Mouse (Mus musculus): ENCODE data around the gene Ddah1. TPM values are rescaled to one million over a fixed set of nuclear protein-coding genes. Genes with fewer than 3 reads are reported as not detected.

The Ddah1 gene
- polyA plus RNA-seq, 1 experiment from 2014 or later = 42.1 TPM

DNA sequence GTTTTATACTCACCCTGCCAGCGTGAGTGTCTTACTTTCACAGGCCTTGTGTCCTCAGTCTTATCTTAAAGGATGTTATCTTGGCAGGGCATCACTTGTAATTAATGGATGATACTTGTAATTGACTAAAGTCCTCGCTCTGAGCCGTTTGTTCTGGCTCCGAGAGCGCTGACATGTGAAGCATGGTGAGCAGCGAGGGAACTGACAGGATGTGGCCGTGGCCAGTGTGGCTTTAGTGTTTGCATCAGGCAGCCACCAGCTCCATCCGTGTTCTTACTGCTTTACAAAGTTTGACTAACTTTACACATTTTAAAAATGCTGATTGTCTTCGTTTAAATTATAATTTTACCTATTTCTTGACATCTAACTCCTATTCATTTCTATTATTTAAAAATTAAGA, 175.4 kb downstream of the Ddah1 start:
- Histone ChIP-seq H3K27me3 (no peaks in the 10 kb centered on the region), H3K9ac (no peak overlapping the region), H3K9me3 (replicated peaks) (no peaks in the 10 kb centered on the region), H3K27ac (replicated peaks) (no peak overlapping the region), H3K4me2 (replicated peaks) (no peak overlapping the region), H3K4me3 (replicated peaks) (no peak overlapping the region), H3K4me1 (peaks cover 7% of the 10 kb centered on the region), H3K36me3 (peaks cover 32% of the 10 kb centered on the region)
- ATAC-seq (ENCODE audit: insufficient number of reproducible peaks, low FRiP score, low TSS enrichment, low read depth) = no peak
- WGBS = 90% methylated on average over 9 of the region's 9 CpGs

DNA sequence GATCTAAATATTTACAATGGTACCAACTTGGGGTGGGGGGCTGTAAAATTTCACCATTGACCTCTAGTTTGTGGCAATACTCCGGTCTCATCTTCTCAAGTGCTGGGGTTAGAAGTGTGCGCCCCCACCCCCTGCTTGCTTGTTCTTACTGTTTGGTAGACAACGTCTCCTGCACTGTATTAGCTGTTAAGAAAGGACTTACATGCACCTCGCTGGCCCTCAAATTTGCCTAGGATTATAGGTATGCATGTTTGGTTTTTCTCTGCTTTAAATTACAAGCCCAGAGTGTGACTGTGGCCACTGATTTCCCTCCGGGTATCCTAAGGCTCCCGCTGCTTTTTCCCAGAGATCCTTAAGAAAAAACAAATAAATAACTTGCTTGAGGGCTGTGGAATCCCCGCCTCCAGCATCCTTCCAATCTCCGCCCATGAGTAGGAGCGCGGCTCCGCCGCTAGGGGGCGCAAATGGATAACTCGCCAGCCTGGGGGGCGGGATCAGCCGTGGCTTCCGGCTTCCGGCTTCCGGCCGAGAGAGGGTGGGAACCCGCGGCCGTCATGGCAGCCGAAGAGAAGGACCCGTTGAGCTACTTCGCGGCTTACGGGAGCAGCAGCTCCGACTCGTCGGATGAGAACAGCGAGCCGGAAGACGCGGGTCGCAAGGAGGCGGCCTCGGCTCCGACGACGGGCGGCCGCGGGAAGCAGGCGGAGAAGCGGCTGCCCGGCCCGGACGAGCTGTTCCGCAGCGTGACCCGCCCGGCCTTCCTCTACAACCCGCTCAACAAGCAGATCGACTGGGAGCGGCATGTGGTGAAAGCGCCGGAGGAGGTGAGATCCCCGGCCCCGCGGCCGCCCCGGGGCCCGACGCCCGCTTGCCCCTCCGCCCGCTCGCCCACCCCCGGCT, 179.3 kb downstream of the Ddah1 start, which contains the start of gene 2410004B18Rik:
Gene 2410004B18Rik, plus strand, starts transcription at position 510 of the 900 bp plus-strand sequence.
- peaks cover 27% of the 10 kb centered on the region for H3K4me1 ChIP-seq
- H3K4me2 ChIP-seq (replicated peaks) = peak within 1 kb of the TSS; percentile 74
- WGBS = 1% methylated on average over 70 of the region's 70 CpGs
- peak within 1 kb of the TSS; percentile 68 for H3K27ac ChIP-seq (replicated peaks)
- peak; percentile 93 for ATAC-seq (ENCODE audit: insufficient number of reproducible peaks, low FRiP score, low TSS enrichment, low read depth)
- no peaks in the 10 kb centered on the region for H3K27me3 ChIP-seq
- peak within 1 kb of the TSS; percentile 72 for H3K4me3 ChIP-seq (replicated peaks)
- H3K36me3 ChIP-seq = peaks cover 25% of the 10 kb centered on the region
- peak within 1 kb of the TSS; percentile 73 for H3K9ac ChIP-seq
- no peaks in the 10 kb centered on the region for H3K9me3 ChIP-seq (replicated peaks)

DNA sequence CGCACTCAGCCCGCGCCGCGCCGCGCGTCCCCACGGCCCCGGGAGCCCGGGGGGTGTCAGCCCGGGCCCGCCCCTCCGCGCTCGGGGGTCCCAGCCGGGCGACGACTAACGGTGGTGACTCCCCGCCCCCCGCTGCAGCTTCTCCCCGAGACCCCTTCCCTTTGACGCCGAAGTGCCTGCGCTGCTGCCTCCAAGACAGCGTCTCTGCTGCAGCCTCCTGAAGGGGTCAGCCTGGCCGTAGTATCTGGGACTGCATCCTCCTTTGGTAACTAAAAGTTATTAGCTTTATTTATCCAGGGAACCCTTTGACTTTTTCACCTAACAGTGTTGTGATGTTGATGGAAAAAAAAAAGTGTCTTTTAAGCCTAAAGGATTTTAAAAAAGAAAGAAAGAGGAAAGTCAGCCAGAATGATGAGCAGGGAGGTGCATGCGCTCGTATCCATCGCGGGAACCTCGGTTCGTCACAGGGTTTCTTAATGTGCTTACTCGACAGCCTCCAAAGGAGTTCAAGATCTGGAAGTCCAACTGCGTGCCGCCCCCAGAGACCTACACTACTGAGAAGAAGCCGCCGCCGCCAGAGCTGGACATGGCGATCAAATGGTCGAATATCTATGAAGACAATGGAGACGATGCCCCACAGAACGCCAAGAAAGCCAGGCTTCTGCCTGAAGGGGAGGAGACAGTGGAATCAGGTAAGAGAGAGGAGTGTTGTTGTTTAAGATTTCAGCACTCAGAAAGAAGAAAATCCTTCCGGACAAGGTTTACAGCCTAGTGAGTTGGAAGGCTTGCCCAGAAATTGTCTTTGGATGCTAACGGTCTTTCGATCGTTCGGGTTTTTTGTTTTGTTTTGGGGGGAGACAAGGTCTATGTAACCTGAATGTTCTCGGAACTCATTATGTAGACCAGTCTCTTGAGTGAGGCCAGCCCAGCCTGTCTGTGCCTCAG, 180.2 kb downstream of the Ddah1 start:
- peak overlapping the region; percentile 72 for H3K4me3 ChIP-seq (replicated peaks)
- no peak for ATAC-seq (ENCODE audit: insufficient number of reproducible peaks, low FRiP score, low TSS enrichment, low read depth)
- H3K27me3 ChIP-seq = no peaks in the 10 kb centered on the region
- H3K36me3 ChIP-seq = peaks cover 22% of the 10 kb centered on the region
- 0 out of 2 replicates have a peak overlapping the region, but pooled peaks have one; percentile 68 for H3K27ac ChIP-seq (replicated peaks)
- H3K4me2 ChIP-seq (replicated peaks) = peak overlapping the region; percentile 74
- no peaks in the 10 kb centered on the region for H3K9me3 ChIP-seq (replicated peaks)
- H3K9ac ChIP-seq = peak overlapping the region; percentile 73
- WGBS = 17% methylated on average over 50 of the region's 50 CpGs
- H3K4me1 ChIP-seq = peaks cover 28% of the 10 kb centered on the region

DNA sequence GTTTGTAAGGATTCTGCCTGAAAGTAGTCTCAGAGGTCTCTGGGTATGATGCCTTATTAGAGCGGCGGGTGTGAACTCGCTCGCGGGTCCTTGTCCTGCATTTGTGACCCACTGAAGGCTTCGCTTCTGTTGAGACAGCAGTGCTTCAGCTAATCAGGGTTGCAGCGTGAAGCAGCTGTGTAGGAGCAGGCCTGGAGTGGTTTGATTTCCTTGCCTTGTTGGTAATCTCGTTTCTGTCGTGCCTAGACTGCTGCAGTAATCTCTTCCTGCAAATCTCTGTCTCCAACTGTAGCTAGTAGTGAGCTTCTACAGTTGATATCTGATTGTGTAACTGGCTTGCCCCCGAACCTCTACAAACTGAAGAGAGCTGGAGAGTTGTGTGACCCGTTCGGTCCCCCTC, 180.9 kb downstream of the Ddah1 start:
- Histone ChIP-seq H3K36me3 (peaks cover 27% of the 10 kb centered on the region), H3K9ac (no peak overlapping the region), H3K9me3 (replicated peaks) (no peaks in the 10 kb centered on the region), H3K4me3 (replicated peaks) (peak overlapping the region; percentile 72), H3K4me2 (replicated peaks) (peak overlapping the region; percentile 74), H3K27me3 (no peaks in the 10 kb centered on the region), H3K4me1 (peaks cover 28% of the 10 kb centered on the region), H3K27ac (replicated peaks) (no peak overlapping the region)
- no peak for ATAC-seq (ENCODE audit: insufficient number of reproducible peaks, low FRiP score, low TSS enrichment, low read depth)
- WGBS = 79% methylated on average over 12 of the region's 12 CpGs

DNA sequence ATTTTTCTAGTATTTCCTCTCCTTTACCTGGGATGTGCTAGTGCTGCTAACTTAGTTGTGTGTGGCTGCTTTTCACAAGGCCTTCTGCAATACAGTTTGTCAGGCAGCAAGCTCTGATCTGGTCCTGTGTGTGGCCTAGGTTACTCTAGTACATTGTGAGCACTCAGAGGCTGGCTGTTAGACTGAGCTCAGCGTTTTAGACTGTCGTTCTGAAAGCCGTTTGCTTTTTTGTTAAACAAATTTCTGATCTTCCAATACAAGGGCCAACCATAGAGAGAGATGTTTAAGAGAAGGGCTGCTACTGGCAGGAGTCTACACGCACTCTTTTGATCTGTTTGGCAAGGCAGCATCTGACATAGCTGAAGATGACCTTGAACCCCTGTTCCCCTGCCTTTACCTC, 181.5 kb downstream of the Ddah1 start:
- Histone ChIP-seq H3K36me3 (peaks cover 32% of the 10 kb centered on the region), H3K27ac (replicated peaks) (no peak overlapping the region), H3K4me2 (replicated peaks) (no peak overlapping the region), H3K9me3 (replicated peaks) (no peaks in the 10 kb centered on the region), H3K4me3 (replicated peaks) (no peak overlapping the region), H3K4me1 (peaks cover 28% of the 10 kb centered on the region), H3K9ac (no peak overlapping the region), H3K27me3 (no peaks in the 10 kb centered on the region)
- no peak for ATAC-seq (ENCODE audit: insufficient number of reproducible peaks, low FRiP score, low TSS enrichment, low read depth)
- WGBS = 86% methylated on average over 4 of the region's 4 CpGs

DNA sequence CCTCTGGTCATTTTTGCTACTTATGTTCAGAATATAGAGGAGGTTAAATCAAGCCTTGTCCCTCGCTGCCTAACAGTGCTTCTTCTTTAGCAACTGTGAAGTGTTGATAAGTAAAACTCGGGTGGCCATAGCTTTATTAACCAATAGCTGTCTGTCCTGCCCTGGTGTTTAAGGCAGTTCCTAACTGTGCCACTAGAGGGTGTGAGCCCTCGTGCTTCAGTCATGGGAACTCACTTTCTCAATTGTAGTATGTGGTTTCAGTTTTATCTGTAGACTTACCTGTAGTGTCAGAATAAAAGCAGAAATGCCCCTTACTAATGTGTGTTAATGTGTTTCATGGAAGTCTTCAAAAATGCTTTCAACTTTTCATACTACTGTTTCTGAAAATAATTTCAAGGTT, 183.5 kb downstream of the Ddah1 start:
- ATAC-seq (ENCODE audit: insufficient number of reproducible peaks, low FRiP score, low TSS enrichment, low read depth) = no peak
- H3K36me3 ChIP-seq = peaks cover 36% of the 10 kb centered on the region
- no peaks in the 10 kb centered on the region for H3K27me3 ChIP-seq
- H3K27ac ChIP-seq (replicated peaks) = no peak overlapping the region
- no peak overlapping the region for H3K4me2 ChIP-seq (replicated peaks)
- H3K9me3 ChIP-seq (replicated peaks) = no peaks in the 10 kb centered on the region
- H3K4me1 ChIP-seq = peaks cover 28% of the 10 kb centered on the region
- H3K4me3 ChIP-seq (replicated peaks) = no peak overlapping the region
- 14% methylated on average over 3 of the region's 3 CpGs for WGBS
- no peak overlapping the region for H3K9ac ChIP-seq

Other genes with a start within 250 kb of the Ddah1 start
- 35.3 and 37.3 TPM in 2 replicates for gene Znhit6, start 182.5 kb upstream of the Ddah1 start, polyA plus RNA-seq (2015; fragmentation: Nextera tagmentation; extraction: Ambion mirVana)
- 62.7 and 66.0 TPM in 2 replicates for gene Ccn1, start 108.7 kb upstream of the Ddah1 start, polyA plus RNA-seq (2015; fragmentation: Nextera tagmentation; extraction: Ambion mirVana)
- gene Bcl10, start 164.1 kb downstream of the Ddah1 start, polyA plus RNA-seq (2015; fragmentation: Nextera tagmentation; extraction: Ambion mirVana) = 50.1 and 51.8 TPM in 2 replicates
- 49.1 and 49.9 TPM in 2 replicates for gene 2410004B18Rik, start 179.3 kb downstream of the Ddah1 start, polyA plus RNA-seq (2015; fragmentation: Nextera tagmentation; extraction: Ambion mirVana)
- gene Syde2, start 229.2 kb downstream of the Ddah1 start, polyA plus RNA-seq (2015; fragmentation: Nextera tagmentation; extraction: Ambion mirVana) = 1.6 and 1.7 TPM in 2 replicates

Measured in embryonic facial prominence, embryonic 15.5 days (tissue).